Mouse (Mus musculus) heart, embryonic 16.5 days (tissue): ENCODE data around the gene Galns. TPM values are rescaled to one million over a fixed set of nuclear protein-coding genes. Genes with fewer than 3 reads are reported as not detected.

Experiments
- ATAC-seq: fragments of 200-750 bp; cut with Nextera tagmentation; replicated peaks from 2 replicates; pipeline ENCODE4 v1.8.0; 2017; ENCODE audit warnings: moderate number of reproducible peaks; ENCODE audit not compliant: insufficient read depth, low FRiP score; ENCODE audit errors: extremely low read depth
- H3K27ac ChIP-seq: fragments of 300-500 bp; sonication (generic); 2 replicates; pipeline ENCODE4 v1.5.1; 2014; ENCODE audit warnings: mild to moderate bottlenecking, low read length, control low read depth, moderate library complexity
- H3K27me3 ChIP-seq: fragments of 300-500 bp; sonication (generic); 2 replicates; pipeline ENCODE4 v1.6.1; 2014; ENCODE audit warnings: low read length, mixed read lengths; ENCODE audit not compliant: control insufficient read depth, insufficient read depth
- H3K36me3 ChIP-seq: fragments of 300-500 bp; sonication (generic); 2 replicates; pipeline ENCODE4 v1.6.1; 2014; ENCODE audit not compliant: control insufficient read depth, insufficient read depth
- H3K4me1 ChIP-seq: fragments of 300-500 bp; sonication (generic); 2 replicates; pipeline ENCODE4 v1.6.1; 2014; ENCODE audit warnings: low read length, mixed read lengths; ENCODE audit not compliant: control insufficient read depth, insufficient read depth
- H3K4me2 ChIP-seq: fragments of 300-500 bp; sonication (generic); 2 replicates; pipeline ENCODE4 v1.6.1; 2014; ENCODE audit warnings: low read depth, mild to moderate bottlenecking, control low read depth, low read length
- H3K4me3 ChIP-seq: fragments of 300-500 bp; sonication (generic); 2 replicates; pipeline ENCODE4 v1.5.1; 2014; ENCODE audit warnings: mild to moderate bottlenecking, control low read depth, low read length
- H3K9ac ChIP-seq: fragments of 300-500 bp; sonication (generic); 2 replicates; pipeline ENCODE4 v1.6.1; 2014; ENCODE audit warnings: low read length, control low read depth
- H3K9me3 ChIP-seq: fragments of 300-500 bp; sonication (generic); replicated peaks from 2 replicates; pipeline ENCODE4 v1.6.1; 2016; ENCODE audit warnings: low read length; ENCODE audit not compliant: control insufficient read depth
- WGBS: fragments of 180-500 bp; shearing (Covaris S2); extraction: QIAGEN DNeasy Blood & Tissue Kit; methylation state at CpG from one replicate; pipeline ENCODE4 v1.1.7; 2014; 5-methylcytosine and 5-hydroxymethylcytosine counted together
- polyA plus RNA-seq: library from polyadenylated mRNA; unstranded; fragments of >200 nt; fragmentation: Nextera tagmentation; extraction: Ambion mirVana; gene quantifications from 2 replicates; pipeline ENCODE4 v1.2.1, GENCODE M21; 2015

The Galns gene
- polyA plus RNA-seq, 1 experiment from 2014 or later: 10.4 TPM

- Histone ChIP-seq H3K4me3 (no peak overlapping the region), H3K27ac (no peak overlapping the region), H3K9me3 (no peaks in the 10 kb centered on the region), H3K9ac (no peak overlapping the region), H3K36me3 (no peaks in the 10 kb centered on the region), H3K4me1 (no peaks in the 10 kb centered on the region), H3K27me3 (no peaks in the 10 kb centered on the region), H3K4me2 (no peak overlapping the region)
- WGBS: 66% methylated on average over 5 of the region's 5 CpGs
- ATAC-seq: no peak
These were observed 13.4 kb upstream of the Galns start for GRCm38 (mm10) chr8:122624653-122625052.

GRCm38 (mm10) chr8:122623844-122624642 is 12.8 kb upstream of the Galns start:
- no peaks in the 10 kb centered on the region for H3K36me3 ChIP-seq
- no peak overlapping the region for H3K4me2 ChIP-seq
- no peak overlapping the region for H3K27ac ChIP-seq
- H3K9me3 ChIP-seq: no peaks in the 10 kb centered on the region
- no peaks in the 10 kb centered on the region for H3K4me1 ChIP-seq
- no peak overlapping the region for H3K4me3 ChIP-seq
- ATAC-seq: 0 out of 2 replicates have a peak, but pooled peaks have one; percentile 18
- no peaks in the 10 kb centered on the region for H3K27me3 ChIP-seq
- 77% methylated on average over 17 of the region's 17 CpGs for WGBS
- no peak overlapping the region for H3K9ac ChIP-seq

- H3K36me3 ChIP-seq: no peaks in the 10 kb centered on the region
- H3K4me3 ChIP-seq: no peak within 1 kb of the TSS
- H3K4me2 ChIP-seq: no peak within 1 kb of the TSS
- H3K27ac ChIP-seq: no peak within 1 kb of the TSS
- 65% methylated on average over 6 of the region's 6 CpGs for WGBS
- no peak for ATAC-seq
- no peaks in the 10 kb centered on the region for H3K9me3 ChIP-seq
- H3K4me1 ChIP-seq: peaks cover 3% of the 10 kb centered on the region
- H3K9ac ChIP-seq: no peak within 1 kb of the TSS
- H3K27me3 ChIP-seq: no peaks in the 10 kb centered on the region
These were observed 11.5 kb upstream of the Galns start, which contains the start of gene Pabpn1l for GRCm38 (mm10) chr8:122622727-122623126. Gene Pabpn1l (minus strand): TSS chr8:122622739.

GRCm38 (mm10) chr8:122620446-122620845 is 9.2 kb upstream of the Galns start:
- Histone ChIP-seq H3K36me3 (no peaks in the 10 kb centered on the region), H3K27ac (no peak overlapping the region), H3K9me3 (no peaks in the 10 kb centered on the region), H3K27me3 (no peaks in the 10 kb centered on the region), H3K4me1 (peaks cover 3% of the 10 kb centered on the region), H3K4me3 (no peak overlapping the region), H3K9ac (no peak overlapping the region), H3K4me2 (no peak overlapping the region)
- no peak for ATAC-seq
- WGBS: 39% methylated on average over 5 of the region's 5 CpGs

- Histone ChIP-seq H3K4me2 (no peak overlapping the region), H3K4me1 (peaks cover 3% of the 10 kb centered on the region), H3K27me3 (no peaks in the 10 kb centered on the region), H3K4me3 (no peak overlapping the region), H3K36me3 (peaks cover 4% of the 10 kb centered on the region; the same call in 1 of the 2 replicates), H3K9ac (no peak overlapping the region), H3K9me3 (no peaks in the 10 kb centered on the region), H3K27ac (no peak overlapping the region)
- WGBS: 68% methylated on average over 6 of the region's 6 CpGs
- ATAC-seq: no peak
These were observed 7.6 kb upstream of the Galns start for GRCm38 (mm10) chr8:122618660-122619378.

- H3K4me2 ChIP-seq: no peak overlapping the region
- H3K4me1 ChIP-seq: peaks cover 3% of the 10 kb centered on the region
- H3K27ac ChIP-seq: no peak overlapping the region
- ATAC-seq: no peak
- peaks cover 4% of the 10 kb centered on the region; the same call in 1 of the 2 replicates for H3K36me3 ChIP-seq
- no peak overlapping the region; the same call in 1 of the 2 replicates for H3K9ac ChIP-seq
- 29% methylated on average over 5 of the region's 7 CpGs for whole genome bisulfite sequencing
- H3K4me3 ChIP-seq: no peak overlapping the region
- no peaks in the 10 kb centered on the region for H3K9me3 ChIP-seq
- no peaks in the 10 kb centered on the region for H3K27me3 ChIP-seq
These were observed 6.8 kb upstream of the Galns start for GRCm38 (mm10) chr8:122617947-122618546.

- H3K4me2 ChIP-seq: no peak overlapping the region
- H3K27ac ChIP-seq: no peak overlapping the region
- no peak for ATAC-seq
These were observed 5.1 kb upstream of the Galns start for GRCm38 (mm10) chr8:122616181-122616905.

GRCm38 (mm10) chr8:122610612-122611277 is 518 bp downstream of the Galns start:
- Histone ChIP-seq H3K4me1 (peaks cover 17% of the 10 kb centered on the region), H3K4me3 (peak overlapping the region; percentile 81), H3K9me3 (no peaks in the 10 kb centered on the region), H3K36me3 (peaks cover 4% of the 10 kb centered on the region; the same call in 1 of the 2 replicates), H3K4me2 (peak overlapping the region; percentile 92), H3K27ac (peak overlapping the region; percentile 78), H3K27me3 (no peaks in the 10 kb centered on the region), H3K9ac (peak overlapping the region; percentile 86)
- peak; percentile 19 for ATAC-seq
- WGBS: 3% methylated on average over 20 of the region's 20 CpGs

More at GRCm38 (mm10) chr8:122616181-122616905, 5.1 kb upstream of the Galns start:
- Histone ChIP-seq H3K9ac (no peak overlapping the region), H3K4me1 (peaks cover 13% of the 10 kb centered on the region), H3K9me3 (no peaks in the 10 kb centered on the region), H3K27me3 (no peaks in the 10 kb centered on the region), H3K4me3 (no peak overlapping the region), H3K36me3 (peaks cover 4% of the 10 kb centered on the region; the same call in 1 of the 2 replicates)
- 62% methylated on average over 9 of the region's 9 CpGs for WGBS
